Mouse (Mus musculus): ENCODE measurements at regions not wholly inside any gene's neighbourhood (a gene's known extent, or its start where the extent isn't known, plus 50 kb on each side); places are given as distances from the start of the nearest gene placed in this dataset.

DNA sequence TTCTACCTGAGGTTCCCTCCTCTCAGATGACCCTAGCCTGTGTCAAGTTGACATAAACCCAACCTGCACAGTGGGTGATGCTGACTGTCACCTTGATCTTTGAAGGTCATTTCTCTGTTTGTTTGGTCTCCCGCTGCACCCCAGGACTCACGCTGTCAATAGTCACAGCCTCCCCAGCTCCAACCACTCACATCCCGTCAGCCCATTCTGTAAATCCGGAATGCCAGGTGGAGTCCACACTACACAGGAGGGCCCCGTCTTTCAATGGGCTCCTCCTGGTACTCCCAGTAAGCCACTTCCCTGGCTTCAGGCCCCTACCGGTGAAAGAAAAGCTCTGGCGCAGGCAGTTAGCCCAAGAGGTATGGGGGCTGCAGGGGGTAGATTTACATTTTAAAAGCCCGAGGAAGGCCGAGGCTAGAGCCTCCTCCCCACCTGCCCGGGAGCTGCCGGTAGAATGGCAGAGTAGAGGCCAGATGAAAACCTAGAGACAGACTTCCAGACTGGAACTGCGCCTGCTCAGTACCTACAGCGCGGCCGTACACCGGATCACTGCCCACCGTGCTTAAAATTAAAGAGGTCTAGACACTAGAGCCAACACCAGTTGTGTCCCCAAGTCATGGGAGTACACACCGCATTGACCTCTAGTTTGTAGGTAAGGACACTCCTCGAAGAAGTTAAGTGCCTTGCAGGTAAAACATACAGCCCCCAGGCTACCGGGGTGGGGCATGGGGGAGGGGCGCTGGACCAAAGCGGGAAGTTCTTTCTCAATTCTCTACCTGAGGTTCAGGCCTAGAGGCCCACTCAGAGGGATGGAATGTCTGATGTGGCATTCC lies 123.8 kb upstream of the Med13l start:
- TF ChIP-seq CTCF (IDR thresholded peaks at IDR 0.05; ENCODE audit: extremely low read depth, insufficient read depth, insufficient read length, insufficient replicate concordance) (no peak), POLR2A (IDR thresholded peaks at IDR 0.05; ENCODE audit: low read depth, low read length) (no peak)
